Mouse (Mus musculus) lung, embryonic 15.5 days (tissue): ENCODE results near the gene Auh. TPM values are rescaled to one million over a fixed set of nuclear protein-coding genes. Genes with fewer than 3 reads are reported as not detected.
A peak's percentile ranks its signal among the peaks of the same experiment; 100 is the strongest.

Experiments used
- ATAC-seq: fragments of 200-750 bp; cut with Nextera tagmentation; 2 replicates; pipeline ENCODE4 v1.8.0; 2017; ENCODE audit warnings: moderate number of reproducible peaks, borderline replicate concordance; ENCODE audit not compliant: low FRiP score, low TSS enrichment; ENCODE audit errors: extremely low read depth
- H3K27ac ChIP-seq: fragments of 300-500 bp; sonication (generic); 2 replicates; pipeline ENCODE4 v1.5.1; 2015; ENCODE audit warnings: moderate library complexity, mild to moderate bottlenecking, inconsistent platforms
- H3K27me3 ChIP-seq: fragments of 300-500 bp; sonication (generic); 2 replicates; pipeline ENCODE4 v1.6.1; 2015; ENCODE audit warnings: inconsistent platforms
- H3K36me3 ChIP-seq: fragments of 300-500 bp; sonication (generic); 2 replicates; pipeline ENCODE4 v1.6.1; 2015; ENCODE audit warnings: inconsistent platforms
- H3K4me1 ChIP-seq: fragments of 300-500 bp; sonication (generic); 2 replicates; pipeline ENCODE4 v1.6.1; 2015; ENCODE audit warnings: inconsistent platforms
- H3K4me2 ChIP-seq: fragments of 300-500 bp; sonication (generic); 2 replicates; pipeline ENCODE4 v1.6.1; 2015; ENCODE audit warnings: inconsistent platforms, mild to moderate bottlenecking, moderate library complexity
- H3K4me3 ChIP-seq: fragments of 300-500 bp; sonication (generic); 2 replicates; pipeline ENCODE4 v1.5.1; 2015; ENCODE audit warnings: mild to moderate bottlenecking, inconsistent platforms
- H3K9ac ChIP-seq: fragments of 300-500 bp; sonication (generic); 2 replicates; pipeline ENCODE4 v1.6.1; 2015; ENCODE audit warnings: inconsistent platforms
- H3K9me3 ChIP-seq: fragments of 300-500 bp; sonication (generic); 2 replicates; pipeline ENCODE4 v1.6.1; 2016; ENCODE audit warnings: inconsistent platforms
- WGBS: fragments of 180-500 bp; shearing (Covaris S2); methylation state at CpG from one replicate; pipeline ENCODE4 v1.1.7; 2015; 5-methylcytosine and 5-hydroxymethylcytosine counted together
- polyA plus RNA-seq: library from polyadenylated mRNA; unstranded; fragments of >200 nt; fragmentation: Nextera tagmentation; extraction: Ambion mirVana; gene quantifications from 2 replicates; pipeline ENCODE4 v1.2.1, GENCODE M21; 2015

Gene Auh
- polyA plus RNA-seq, 1 experiment from 2014 or later = 45.7 TPM

GRCm38 (mm10) chr13:52897806-52898205 is 31.7 kb downstream of the Auh start:
- no peak overlapping the region for H3K4me3 ChIP-seq
- no peak for ATAC-seq
- WGBS = 64% methylated on average over 6 of the region's 6 CpGs
- no peak overlapping the region for H3K4me2 ChIP-seq
- no peaks in the 10 kb centered on the region for H3K9me3 ChIP-seq
- H3K27me3 ChIP-seq = no peaks in the 10 kb centered on the region
- H3K27ac ChIP-seq = no peak overlapping the region
- no peak overlapping the region for H3K9ac ChIP-seq
- peaks cover 4% of the 10 kb centered on the region; the same call in 1 of the 2 replicates for H3K36me3 ChIP-seq
- H3K4me1 ChIP-seq = peaks cover 7% of the 10 kb centered on the region; the same call in 1 of the 2 replicates

- no peak overlapping the region for H3K9ac ChIP-seq
- no peaks in the 10 kb centered on the region for H3K27me3 ChIP-seq
- 88% methylated on average over 1 of the region's 1 CpGs for WGBS
- no peak overlapping the region for H3K4me3 ChIP-seq
- no peak for ATAC-seq
- H3K9me3 ChIP-seq = no peaks in the 10 kb centered on the region
- no peak overlapping the region for H3K27ac ChIP-seq
- H3K4me2 ChIP-seq = no peak overlapping the region
- H3K4me1 ChIP-seq = peaks cover 7% of the 10 kb centered on the region; the same call in 1 of the 2 replicates
- H3K36me3 ChIP-seq = peaks cover 4% of the 10 kb centered on the region; the same call in 1 of the 2 replicates
Observed at GRCm38 (mm10) chr13:52892791-52893190, 36.7 kb downstream of the Auh start.

DNA sequence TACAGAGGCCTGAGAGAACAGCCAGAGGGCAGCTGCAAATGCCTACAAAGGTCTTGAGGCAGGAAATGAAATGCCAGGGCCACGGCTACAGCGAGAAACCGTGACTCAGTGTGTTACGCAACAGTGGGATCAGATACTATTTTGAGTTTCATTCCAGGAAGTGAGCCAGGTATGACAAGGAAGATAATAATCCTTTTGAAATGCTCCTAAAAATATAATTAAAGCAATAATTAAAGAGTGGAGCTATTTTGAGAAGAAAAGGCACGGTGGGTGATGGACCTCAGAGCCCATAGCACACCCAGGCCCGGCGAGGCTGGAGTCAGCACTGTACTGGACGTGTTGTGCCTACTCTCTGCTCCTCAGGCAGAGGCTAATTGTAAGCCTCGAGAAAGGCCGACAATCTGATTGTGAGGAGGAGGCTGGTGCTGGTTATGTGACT is 37.4 kb downstream of the Auh start:
- ATAC-seq = no peak
- Histone ChIP-seq H3K9ac (no peak overlapping the region), H3K4me2 (no peak overlapping the region), H3K27ac (no peak overlapping the region), H3K4me1 (peaks cover 7% of the 10 kb centered on the region; the same call in 1 of the 2 replicates), H3K4me3 (no peak overlapping the region), H3K36me3 (peaks cover 4% of the 10 kb centered on the region; the same call in 1 of the 2 replicates), H3K27me3 (no peaks in the 10 kb centered on the region), H3K9me3 (no peaks in the 10 kb centered on the region)
- 52% methylated on average over 10 of the region's 10 CpGs for WGBS

GRCm38 (mm10) chr13:52890313-52890712 is 39.2 kb downstream of the Auh start:
- Histone ChIP-seq H3K27me3 (no peaks in the 10 kb centered on the region), H3K36me3 (no peaks in the 10 kb centered on the region), H3K4me3 (no peak overlapping the region), H3K9ac (no peak overlapping the region), H3K4me1 (peaks cover 7% of the 10 kb centered on the region; the same call in 1 of the 2 replicates), H3K4me2 (no peak overlapping the region), H3K27ac (no peak overlapping the region), H3K9me3 (no peaks in the 10 kb centered on the region)
- ATAC-seq = no peak
- 87% methylated on average over 9 of the region's 9 CpGs for WGBS

- no peak for ATAC-seq
- Histone ChIP-seq H3K4me3 (no peak overlapping the region), H3K9me3 (no peaks in the 10 kb centered on the region), H3K4me2 (no peak overlapping the region), H3K9ac (no peak overlapping the region), H3K27ac (no peak overlapping the region), H3K27me3 (no peaks in the 10 kb centered on the region), H3K36me3 (no peaks in the 10 kb centered on the region), H3K4me1 (peaks cover 1% of the 10 kb centered on the region; the same call in 1 of the 2 replicates)
- 88% methylated on average over 7 of the region's 7 CpGs for WGBS
Observed at GRCm38 (mm10) chr13:52886779-52887178, 42.7 kb downstream of the Auh start.

DNA sequence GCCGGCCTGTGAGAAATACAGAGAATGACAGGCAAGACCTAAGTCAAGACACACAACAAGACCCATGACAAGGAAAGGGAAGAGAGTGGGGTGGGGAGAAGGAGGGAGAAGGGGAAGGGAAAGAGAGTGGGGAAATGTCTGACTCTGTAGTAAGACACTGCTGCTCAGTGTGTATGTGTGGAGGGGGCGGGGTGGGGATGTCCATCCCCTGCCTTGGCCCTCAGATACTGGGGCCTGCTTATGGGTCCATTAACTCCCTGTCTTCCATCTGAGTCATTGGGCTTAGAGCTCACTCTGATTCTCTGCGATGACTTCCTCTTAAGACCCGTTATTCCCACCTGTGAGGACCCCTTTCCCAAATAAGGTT is 45.5 kb downstream of the Auh start:
- Histone ChIP-seq H3K27ac (no peak overlapping the region), H3K4me3 (no peak overlapping the region), H3K4me1 (0 out of 2 replicates have a peak, but pooled peaks cover 6% of the 10 kb centered on the region), H3K9me3 (no peaks in the 10 kb centered on the region), H3K36me3 (no peaks in the 10 kb centered on the region), H3K9ac (no peak overlapping the region), H3K4me2 (no peak overlapping the region), H3K27me3 (no peaks in the 10 kb centered on the region)
- ATAC-seq = no peak
- WGBS = 53% methylated on average over 4 of the region's 4 CpGs

GRCm38 (mm10) chr13:52883084-52883959 is 46.2 kb downstream of the Auh start:
- H3K27ac ChIP-seq = no peak overlapping the region
- H3K9me3 ChIP-seq = no peaks in the 10 kb centered on the region
- no peaks in the 10 kb centered on the region for H3K36me3 ChIP-seq
- ATAC-seq = no peak
- WGBS = 57% methylated on average over 19 of the region's 19 CpGs
- H3K9ac ChIP-seq = no peak overlapping the region
- H3K4me2 ChIP-seq = no peak overlapping the region
- H3K4me1 ChIP-seq = 0 out of 2 replicates have a peak, but pooled peaks cover 6% of the 10 kb centered on the region
- no peaks in the 10 kb centered on the region for H3K27me3 ChIP-seq
- no peak overlapping the region for H3K4me3 ChIP-seq

GRCm38 (mm10) chr13:52880386-52880785 is 49.1 kb downstream of the Auh start:
- Histone ChIP-seq H3K4me1 (0 out of 2 replicates have a peak, but pooled peaks cover 6% of the 10 kb centered on the region), H3K27ac (0 out of 2 replicates have a peak overlapping the region, but pooled peaks have one; percentile 17), H3K9me3 (no peaks in the 10 kb centered on the region), H3K4me2 (no peak overlapping the region), H3K9ac (no peak overlapping the region), H3K4me3 (no peak overlapping the region), H3K27me3 (no peaks in the 10 kb centered on the region), H3K36me3 (no peaks in the 10 kb centered on the region)
- peak; percentile 58; the same call in 1 of the 2 replicates for ATAC-seq
- WGBS = 39% methylated on average over 5 of the region's 5 CpGs

DNA sequence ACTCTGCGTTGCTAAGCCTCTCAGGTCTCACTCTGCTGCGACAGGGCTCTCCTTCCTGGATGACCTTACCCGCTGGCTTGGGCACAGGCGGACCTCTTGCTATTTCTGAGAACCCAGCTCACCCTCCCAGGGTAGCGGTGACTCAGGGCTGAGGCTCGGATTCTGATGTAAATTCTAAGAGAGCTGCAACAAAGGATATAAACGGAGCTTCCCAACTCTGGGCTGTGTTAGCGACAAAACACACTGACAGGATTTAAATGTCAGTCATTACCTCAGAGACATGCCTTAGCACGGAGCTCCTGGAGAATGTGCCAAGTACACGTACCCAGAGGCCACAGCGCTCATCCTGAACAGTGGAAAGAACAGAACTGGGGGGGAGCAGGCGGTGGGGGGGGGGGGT is 49.6 kb downstream of the Auh start:
- Histone ChIP-seq H3K9me3 (no peaks in the 10 kb centered on the region), H3K4me2 (no peak overlapping the region), H3K27ac (0 out of 2 replicates have a peak overlapping the region, but pooled peaks have one; percentile 17), H3K27me3 (no peaks in the 10 kb centered on the region), H3K36me3 (no peaks in the 10 kb centered on the region), H3K4me3 (no peak overlapping the region), H3K4me1 (0 out of 2 replicates have a peak, but pooled peaks cover 6% of the 10 kb centered on the region), H3K9ac (no peak overlapping the region)
- ATAC-seq = peak; percentile 19; the same call in 1 of the 2 replicates
- 57% methylated on average over 12 of the region's 12 CpGs for WGBS

- Histone ChIP-seq H3K9ac (no peak overlapping the region), H3K4me3 (no peak overlapping the region), H3K36me3 (no peaks in the 10 kb centered on the region), H3K27ac (peak overlapping the region; percentile 33; the same call in 1 of the 2 replicates), H3K27me3 (no peaks in the 10 kb centered on the region), H3K9me3 (no peaks in the 10 kb centered on the region), H3K4me2 (no peak overlapping the region), H3K4me1 (0 out of 2 replicates have a peak, but pooled peaks cover 6% of the 10 kb centered on the region)
- WGBS = 73% methylated on average over 9 of the region's 9 CpGs
- ATAC-seq = no peak
Observed at GRCm38 (mm10) chr13:52879291-52879690, 50.2 kb downstream of the Auh start.

DNA sequence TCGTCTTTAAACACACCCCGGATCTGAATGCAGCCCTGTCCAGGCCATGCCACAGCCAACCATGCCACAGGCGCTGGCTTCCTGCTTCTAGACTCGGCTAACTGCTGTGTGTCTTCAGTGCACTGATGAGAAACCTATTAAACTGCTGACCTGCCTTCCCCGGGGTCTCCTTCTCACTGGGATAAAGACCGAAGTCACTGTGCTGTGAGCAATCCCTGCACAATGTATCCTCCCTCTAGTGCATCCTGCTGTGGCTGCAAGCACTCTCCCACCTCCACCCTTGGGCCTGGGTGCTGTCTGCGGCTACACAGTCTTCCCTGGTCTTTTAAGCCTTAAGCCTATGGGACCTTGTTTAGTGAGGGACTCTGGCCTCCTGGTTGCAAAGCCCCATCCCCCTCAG is 50.7 kb downstream of the Auh start:
- Histone ChIP-seq H3K4me2 (no peak overlapping the region), H3K9ac (no peak overlapping the region), H3K4me1 (0 out of 2 replicates have a peak, but pooled peaks cover 6% of the 10 kb centered on the region), H3K9me3 (no peaks in the 10 kb centered on the region), H3K27ac (peak overlapping the region; percentile 33; the same call in 1 of the 2 replicates), H3K4me3 (no peak overlapping the region), H3K36me3 (no peaks in the 10 kb centered on the region), H3K27me3 (no peaks in the 10 kb centered on the region)
- WGBS = 72% methylated on average over 7 of the region's 7 CpGs
- ATAC-seq = no peak
